Mouse (Mus musculus) CH12.LX (cell line): ENCODE measurements at regions not wholly inside any gene's neighbourhood (a gene's known extent, or its start where the extent isn't known, plus 50 kb on each side); places are given as distances from the start of the nearest gene placed in this dataset.

Source experiments
- DNase-seq: peaks from one replicate; pipeline ENCODE4 v3.0.0-alpha.2; 2013; ENCODE audit errors: extremely low read depth
- H3K27ac ChIP-seq: 2 replicates; pipeline ENCODE4 v1.5.1; 2012; ENCODE audit warnings: low read depth, mild to moderate bottlenecking, control low read depth, moderate library complexity; ENCODE audit not compliant: insufficient read depth
- H3K27me3 ChIP-seq: replicated peaks from 2 replicates; pipeline ENCODE3; 2012; ENCODE audit warnings: inconsistent platforms
- H3K36me3 ChIP-seq, 2 experiments: replicated peaks in 1 of 2; 2 replicates each; pipeline versions ENCODE3 to v1.6.1; 2012; ENCODE audit warnings: inconsistent platforms in 1 of 2, low read length in 1 of 2, mild to moderate bottlenecking in 1 of 2, mixed read lengths in 1 of 2, moderate library complexity in 1 of 2; ENCODE audit not compliant: control insufficient read depth in 1 of 2, insufficient read depth in 1 of 2
- H3K4me1 ChIP-seq, 2 experiments: 2 replicates each; pipeline ENCODE4 v1.6.1; 2012; ENCODE audit warnings: inconsistent platforms in 1 of 2, moderate library complexity in 1 of 2; ENCODE audit not compliant: insufficient read depth in 2 of 2, control insufficient read depth in 1 of 2
- H3K4me2 ChIP-seq: 2 replicates; pipeline ENCODE4 v1.6.1; 2012; ENCODE audit warnings: low read depth, mild to moderate bottlenecking, control low read depth; ENCODE audit not compliant: poor library complexity, insufficient read depth, severe bottlenecking
- H3K4me3 ChIP-seq, 3 experiments: fragments of 150-350 bp in 1 of 3; sonication (generic) in 1 of 3; replicated peaks in 1 of 3; 2 replicates each; pipeline versions ENCODE3 to v1.5.1; 2011 to 2012; ENCODE audit warnings: low read depth in 2 of 3, low read length in 2 of 3, mild to moderate bottlenecking in 2 of 3, moderate library complexity in 2 of 3, control low read depth in 1 of 3, improper control_type of control experiment in 1 of 3, inconsistent platforms in 1 of 3, mixed read lengths in 1 of 3; ENCODE audit not compliant: poor library complexity in 1 of 3
- H3K79me2 ChIP-seq: replicated peaks from 2 replicates; pipeline ENCODE4 v1.6.1; 2012; ENCODE audit warnings: mild to moderate bottlenecking, moderate library complexity; ENCODE audit not compliant: control insufficient read depth, poor library complexity, insufficient read depth, severe bottlenecking; ENCODE audit errors: extremely low read depth
- H3K9ac ChIP-seq: 2 replicates; pipeline ENCODE4 v1.6.1; 2012; ENCODE audit warnings: low read depth, mild to moderate bottlenecking, control low read depth, moderate library complexity; ENCODE audit not compliant: insufficient read depth
- H3K9me3 ChIP-seq: replicated peaks from 2 replicates; pipeline ENCODE3; 2012; ENCODE audit warnings: low read length, inconsistent platforms, mixed read lengths
- BHLHE40 ChIP-seq: IDR thresholded peaks from 2 replicates; pipeline ENCODE4 v1.6.1; 2011; ENCODE audit warnings: mild to moderate bottlenecking, low read depth, low read length, improper control_type of control experiment
- CTCF ChIP-seq, 2 experiments: IDR thresholded peaks in 1 of 2; conservative IDR thresholded peaks in 1 of 2; 2 replicates each; pipeline ENCODE4 v1.5.1; 2011 to 2012; ENCODE audit warnings: low read depth in 2 of 2, low read length in 2 of 2, improper control_type of control experiment in 1 of 2, inconsistent platforms in 1 of 2, mild to moderate bottlenecking in 1 of 2, moderate library complexity in 1 of 2
- ELF1 ChIP-seq: IDR thresholded peaks from 2 replicates; pipeline ENCODE4 v1.6.1; 2014; ENCODE audit warnings: low read depth, mild to moderate bottlenecking, inconsistent platforms, low read length, improper control_type of control experiment
- GABPA ChIP-seq: IDR thresholded peaks from 2 replicates; pipeline ENCODE4 v1.6.1; 2012; ENCODE audit warnings: low read depth, low read length, improper control_type of control experiment, inconsistent platforms; ENCODE audit not compliant: insufficient replicate concordance
- IRF4 ChIP-seq: IDR thresholded peaks from 2 replicates; pipeline ENCODE4 v1.6.1; 2014; ENCODE audit warnings: low read depth, mild to moderate bottlenecking, inconsistent platforms, low read length, improper control_type of control experiment
- JUN ChIP-seq: IDR thresholded peaks from 2 replicates; pipeline ENCODE4 v1.6.1; 2011; ENCODE audit warnings: low read depth, mild to moderate bottlenecking, low read length, improper control_type of control experiment, moderate library complexity; ENCODE audit not compliant: insufficient read depth
- KAT2A ChIP-seq: IDR thresholded peaks from 2 replicates; pipeline ENCODE4 v1.6.1; 2012; ENCODE audit warnings: low read length, improper control_type of control experiment, inconsistent platforms; ENCODE audit not compliant: insufficient replicate concordance
- MAFK ChIP-seq: IDR thresholded peaks from 2 replicates; pipeline ENCODE4 v1.6.1; 2011; ENCODE audit warnings: low read length, improper control_type of control experiment; ENCODE audit not compliant: insufficient replicate concordance
- MAX ChIP-seq: IDR thresholded peaks from 2 replicates; pipeline ENCODE4 v1.6.1; 2011; ENCODE audit warnings: low read length, improper control_type of control experiment
- MAZ ChIP-seq: IDR thresholded peaks from 2 replicates; pipeline ENCODE4 v1.6.1; 2012; ENCODE audit warnings: low read depth, mild to moderate bottlenecking, inconsistent platforms, low read length, improper control_type of control experiment, moderate library complexity
- MYC ChIP-seq: IDR thresholded peaks from 2 replicates; pipeline ENCODE4 v1.6.1; 2011; ENCODE audit warnings: low read depth, mild to moderate bottlenecking, improper control_type of control experiment, low read length
- NELFE ChIP-seq: IDR thresholded peaks from 2 replicates; pipeline ENCODE4 v1.6.1; 2011; ENCODE audit warnings: low read depth, low read length, improper control_type of control experiment
- PAX5 ChIP-seq: IDR thresholded peaks from 2 replicates; pipeline ENCODE4 v1.6.1; 2012; ENCODE audit warnings: low read length, inconsistent platforms, mixed read lengths
- POLR2A ChIP-seq: IDR thresholded peaks from 2 replicates; pipeline ENCODE4 v1.6.1; 2011; ENCODE audit warnings: low read depth, mild to moderate bottlenecking, improper control_type of control experiment, low read length
- POLR2AphosphoS2 ChIP-seq: IDR thresholded peaks from 2 replicates; pipeline ENCODE4 v1.6.1; 2011; ENCODE audit warnings: low read depth, low read length, improper control_type of control experiment
- RAD21 ChIP-seq: IDR thresholded peaks from 2 replicates; pipeline ENCODE4 v1.6.1; 2011; ENCODE audit warnings: low read depth, mild to moderate bottlenecking, low read length, improper control_type of control experiment, moderate library complexity
- RCOR1 ChIP-seq: conservative IDR thresholded peaks from 2 replicates; pipeline ENCODE4 v1.6.1; 2012; ENCODE audit warnings: low read depth, mild to moderate bottlenecking, inconsistent platforms, low read length, improper control_type of control experiment
- TCF12 ChIP-seq: IDR thresholded peaks from 2 replicates; pipeline ENCODE4 v1.6.1; 2014; ENCODE audit warnings: low read depth, mild to moderate bottlenecking, inconsistent platforms, low read length, improper control_type of control experiment
- UBTF ChIP-seq: IDR thresholded peaks from 2 replicates; pipeline ENCODE4 v1.6.1; 2012; ENCODE audit warnings: low read depth, mild to moderate bottlenecking, inconsistent platforms, low read length, improper control_type of control experiment, moderate library complexity
- ZMIZ1 ChIP-seq: IDR thresholded peaks from 2 replicates; pipeline ENCODE4 v1.6.1; 2012; ENCODE audit warnings: low read depth, mild to moderate bottlenecking, inconsistent platforms, low read length, improper control_type of control experiment
- dilution Hi-C: fragments of 300-500 bp; cut with MboI; formaldehyde crosslinking; loops from 2 replicates; pipeline ENCODE4 v1.14.3; 2020; ENCODE audit warnings: low sequenced_read_pairs; ENCODE audit not compliant: extremely low pct_unique_long_range_greater_than_20kb, extremely low pct_ligation_motif_present
- in situ Hi-C: fragments of 300-500 bp; cut with MboI; formaldehyde crosslinking; loops from 3 replicates; pipeline ENCODE4 v1.14.3; 2019; ENCODE audit warnings: low sequenced_read_pairs, low pct_ligation_motif_present, low pct_unique_long_range_greater_than_20kb, mixed read lengths

DNA sequence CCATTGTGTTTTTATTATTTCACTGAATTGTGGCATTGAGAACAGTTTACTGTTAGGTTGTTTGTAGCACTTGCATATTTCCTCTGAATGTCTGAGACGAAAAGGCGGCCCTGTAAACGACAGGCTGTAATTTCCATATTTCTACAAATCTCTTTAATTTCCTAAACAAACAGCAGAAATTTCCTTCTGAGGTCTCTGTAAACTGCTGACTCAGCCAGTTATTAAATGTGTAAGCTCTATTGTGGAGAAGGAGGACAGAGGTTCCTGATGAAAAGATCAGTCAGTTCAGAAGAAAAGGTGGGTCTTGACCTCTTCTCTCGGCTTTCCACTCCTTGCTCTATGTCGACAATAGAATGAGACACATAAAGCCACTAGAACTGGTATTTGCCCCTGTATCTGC, 256.0 kb upstream of the 1700008P02Rik start:
- DNase-seq = no peak
- no peak overlapping the region for H3K4me3 ChIP-seq
- in situ Hi-C loops = no loop called here
- H3K36me3 ChIP-seq = no peaks in the 10 kb centered on the region
- H3K4me2 ChIP-seq = no peak overlapping the region
- TF ChIP-seq MAX (no peak), MAFK (peak; percentile 90)
- H3K27me3 ChIP-seq = no peaks in the 10 kb centered on the region
- no peaks in the 10 kb centered on the region for H3K79me2 ChIP-seq
- H3K4me1 ChIP-seq = no peaks in the 10 kb centered on the region
- no peak overlapping the region for H3K9ac ChIP-seq
- H3K9me3 ChIP-seq = no peaks in the 10 kb centered on the region
- dilution Hi-C loops = no loop called here
- H3K27ac ChIP-seq = no peak overlapping the region

GRCm38 (mm10) chr3:6872170-6872569, 251.9 kb upstream of the 1700008P02Rik start:
- no peak overlapping the region for H3K4me2 ChIP-seq
- H3K36me3 ChIP-seq = no peaks in the 10 kb centered on the region
- in situ Hi-C loops = no loop called here
- TF ChIP-seq NELFE (no peak), UBTF (no peak), ELF1 (no peak), KAT2A (no peak), RCOR1 (no peak), IRF4 (no peak), PAX5 (no peak), TCF12 (no peak), CTCF (conservative IDR thresholded peaks at IDR 0.05 in 1 of 2, IDR thresholded peaks at IDR 0.05 in 1 of 2; ENCODE audit: low read depth in 2 of 2, low read length in 2 of 2) (no peak), MYC (no peak), MAZ (no peak), RAD21 (no peak), GABPA (no peak)
- no peaks in the 10 kb centered on the region for H3K27me3 ChIP-seq
- no peaks in the 10 kb centered on the region for H3K9me3 ChIP-seq
- no peak overlapping the region for H3K27ac ChIP-seq
- dilution Hi-C loops = no loop called here
- no peak for DNase-seq
- no peaks in the 10 kb centered on the region for H3K79me2 ChIP-seq
- no peak overlapping the region for H3K4me3 ChIP-seq
- no peaks in the 10 kb centered on the region for H3K4me1 ChIP-seq
- no peak overlapping the region for H3K9ac ChIP-seq

GRCm38 (mm10) chr3:6871752-6872151, 251.5 kb upstream of the 1700008P02Rik start:
- Histone ChIP-seq H3K27ac (no peak overlapping the region), H3K9me3 (no peaks in the 10 kb centered on the region), H3K4me2 (no peak overlapping the region), H3K79me2 (no peaks in the 10 kb centered on the region), H3K27me3 (no peaks in the 10 kb centered on the region), H3K4me1 (no peaks in the 10 kb centered on the region), H3K9ac (no peak overlapping the region), H3K36me3 (no peaks in the 10 kb centered on the region), H3K4me3 (no peak overlapping the region)
- no peak for TF ChIP-seq MAZ
- no peak for TF ChIP-seq MYC
- TF ChIP-seq POLR2AphosphoS2 = no peak
- no peak for TF ChIP-seq MAFK
- TF ChIP-seq BHLHE40 = no peak
- no peak for TF ChIP-seq ZMIZ1
- TF ChIP-seq JUN = no peak
- TF ChIP-seq ELF1 = no peak
- TF ChIP-seq POLR2A = no peak
- TF ChIP-seq TCF12 = no peak
- DNase-seq = no peak
- dilution Hi-C loops (no loop called here), in situ Hi-C loops (no loop called here)
